Mouse (Mus musculus) cerebellum, adult 8-10 months (tissue): ENCODE measurements around the gene Celf5.
"Not testable (repeated sequence)": the region's sequence is repeated elsewhere in the genome, so short reads cannot be mapped to it uniquely, and the experiment has no call there.

Source experiments
- DNase-seq: peaks from one replicate; pipeline ENCODE4 v3.0.0; 2022

Gene Celf5

DNA sequence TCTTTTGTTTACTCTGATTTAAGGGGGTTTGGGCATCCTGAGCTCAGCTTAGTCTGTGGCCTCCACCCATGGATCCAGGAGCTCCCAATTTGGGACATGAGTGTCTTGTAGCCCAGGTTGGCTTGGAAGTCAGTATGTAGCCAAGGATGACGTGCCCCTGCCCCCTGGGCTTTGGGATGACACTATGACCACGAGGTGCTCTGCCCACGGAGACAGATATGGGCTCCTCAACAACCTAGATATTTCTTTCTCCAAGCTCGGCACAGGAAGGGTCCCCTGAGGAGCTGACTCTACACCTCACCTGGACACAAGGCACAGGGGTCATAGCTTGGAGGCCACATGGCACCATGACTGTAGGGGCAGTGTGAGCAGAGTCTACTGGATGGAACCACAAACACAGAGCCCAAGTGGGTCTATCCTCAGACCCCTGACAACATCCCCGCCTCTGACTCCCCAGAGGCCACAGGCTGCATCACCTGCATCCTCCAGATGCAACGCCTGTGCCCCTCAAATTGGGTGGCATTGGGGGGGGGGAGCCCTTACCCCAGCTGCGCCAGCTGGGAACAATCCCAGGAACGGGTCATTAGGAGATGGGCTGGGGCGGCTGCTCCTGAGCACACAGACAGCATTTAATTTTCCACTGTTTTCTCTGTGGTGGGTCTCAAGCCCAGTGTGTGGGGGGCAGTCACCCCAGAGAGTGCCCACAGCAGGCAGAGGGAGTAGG is 31.7 kb downstream of the Celf5 start:
- no peak for DNase-seq

- peak; percentile 90 for DNase-seq
Observed at GRCm38 (mm10) chr10:81450140-81450539, 32.4 kb downstream of the Celf5 start.

DNA sequence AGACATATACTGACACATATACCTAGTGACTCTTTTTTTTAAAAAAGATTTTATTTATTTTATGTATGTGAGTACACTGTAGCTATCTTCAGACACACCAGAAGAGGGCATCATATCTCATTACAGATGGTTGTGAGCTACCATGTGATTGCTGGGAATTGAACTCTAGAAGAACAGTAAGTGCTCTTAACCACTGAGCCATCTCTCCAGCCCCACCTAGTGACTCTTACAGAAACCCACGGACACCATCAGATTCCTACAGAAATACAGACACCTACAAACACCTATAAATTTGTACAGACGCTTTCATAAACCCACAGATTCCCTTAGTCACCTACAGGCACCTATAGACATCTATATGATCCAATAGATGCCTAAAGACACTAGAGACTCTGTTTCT is 37.0 kb downstream of the Celf5 start:
- DNase-seq = not testable (repeated sequence)

- no peak for DNase-seq
Observed at GRCm38 (mm10) chr10:81441019-81441418, 41.5 kb downstream of the Celf5 start.

DNA sequence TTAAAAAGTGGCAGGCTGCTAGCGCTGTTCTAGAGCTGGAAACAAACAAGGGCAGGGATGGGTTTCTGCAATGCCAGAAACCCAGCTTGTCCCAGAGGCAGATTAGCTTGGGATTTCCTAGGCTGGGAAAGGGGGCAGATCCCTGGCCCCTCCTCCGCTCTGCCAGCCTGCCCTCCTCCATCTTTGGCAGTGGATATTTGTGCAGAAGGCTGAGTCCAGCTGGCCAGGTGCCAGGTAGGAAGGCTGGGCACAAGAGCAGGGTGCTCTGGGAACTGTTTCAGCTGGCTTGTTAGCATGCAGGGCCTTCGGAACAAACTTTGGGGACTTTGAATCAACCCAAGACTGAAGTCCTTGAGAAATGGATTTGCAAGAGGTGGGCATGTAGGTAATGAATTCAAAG is 47.1 kb downstream of the Celf5 start:
- DNase-seq = peak; percentile 80

GRCm38 (mm10) chr10:81434361-81435263 is 47.9 kb downstream of the Celf5 start:
- peak; percentile 48 for DNase-seq

DNA sequence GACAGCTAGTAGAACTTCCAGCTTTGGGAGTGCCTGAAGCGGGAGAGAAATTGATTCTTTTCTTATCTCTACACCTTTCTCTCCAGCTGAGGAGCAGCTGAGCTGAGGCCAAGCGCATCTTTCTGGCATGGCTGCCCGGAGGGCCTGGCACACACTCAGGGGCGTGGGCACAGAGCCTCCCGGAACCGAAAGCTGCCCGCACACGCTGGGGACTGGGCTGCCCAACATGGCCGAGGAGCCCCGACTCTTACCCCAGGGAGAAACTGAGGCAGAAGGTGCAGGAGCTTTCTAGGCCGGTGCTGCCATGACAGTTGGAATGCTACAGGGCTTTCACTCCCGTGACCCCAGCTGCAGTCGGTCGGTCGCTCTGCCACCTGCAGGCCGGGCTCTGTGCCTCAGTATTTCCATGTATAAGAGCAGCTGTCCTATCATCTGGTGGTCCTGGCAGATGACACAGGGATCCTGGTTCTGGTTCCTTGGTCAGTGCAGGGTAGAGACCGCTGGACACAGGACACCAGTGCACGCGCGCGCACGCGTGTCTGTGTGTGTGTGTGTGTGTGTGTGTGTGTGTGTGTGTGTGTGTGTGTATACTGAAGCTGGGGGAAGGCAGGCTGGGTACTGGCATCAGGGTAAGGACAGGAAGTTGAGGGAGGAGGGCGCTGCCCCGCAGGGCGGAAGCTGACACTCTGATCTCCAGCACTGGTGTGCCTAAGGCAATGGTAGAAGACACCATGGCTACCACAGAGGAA is 48.8 kb downstream of the Celf5 start:
- DNase-seq = peak; percentile 57

- peak; percentile 93 for DNase-seq
Observed at GRCm38 (mm10) chr10:81432868-81433262, 49.6 kb downstream of the Celf5 start.

DNA sequence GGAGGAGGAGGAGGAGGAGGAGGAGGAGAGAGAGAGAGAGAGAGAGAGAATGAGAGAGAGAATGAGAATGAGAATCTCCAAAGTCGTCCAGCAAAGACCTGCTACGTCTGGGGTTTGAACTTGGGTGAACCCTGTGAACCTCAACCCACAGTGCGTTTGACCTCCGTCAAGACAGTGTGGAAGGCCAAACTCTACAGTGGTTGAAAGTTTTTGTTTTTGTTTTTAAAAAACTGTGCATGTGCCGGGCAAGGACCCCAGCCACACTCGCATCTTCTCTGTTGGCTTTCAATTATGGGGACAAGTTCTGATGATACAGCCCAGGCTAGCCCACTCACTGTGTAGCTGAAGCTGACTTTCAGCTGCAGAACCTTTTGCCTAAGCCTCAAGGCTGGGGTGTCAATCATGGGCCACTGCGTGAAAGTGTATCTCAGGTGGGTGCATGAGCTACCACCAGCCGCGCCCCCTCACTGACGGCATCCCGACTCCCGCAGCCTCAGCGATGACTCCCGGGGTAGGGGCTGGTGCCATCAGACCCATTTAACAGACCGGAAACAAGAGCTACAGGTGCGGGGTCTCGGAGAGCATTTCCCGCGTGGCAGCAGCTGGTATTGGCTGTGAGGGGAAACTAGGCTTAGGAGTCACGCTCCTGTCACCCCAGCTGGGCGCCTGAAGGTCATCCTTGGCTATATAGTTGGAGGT is 50.2 kb downstream of the Celf5 start:
- DNase-seq = no peak

DNA sequence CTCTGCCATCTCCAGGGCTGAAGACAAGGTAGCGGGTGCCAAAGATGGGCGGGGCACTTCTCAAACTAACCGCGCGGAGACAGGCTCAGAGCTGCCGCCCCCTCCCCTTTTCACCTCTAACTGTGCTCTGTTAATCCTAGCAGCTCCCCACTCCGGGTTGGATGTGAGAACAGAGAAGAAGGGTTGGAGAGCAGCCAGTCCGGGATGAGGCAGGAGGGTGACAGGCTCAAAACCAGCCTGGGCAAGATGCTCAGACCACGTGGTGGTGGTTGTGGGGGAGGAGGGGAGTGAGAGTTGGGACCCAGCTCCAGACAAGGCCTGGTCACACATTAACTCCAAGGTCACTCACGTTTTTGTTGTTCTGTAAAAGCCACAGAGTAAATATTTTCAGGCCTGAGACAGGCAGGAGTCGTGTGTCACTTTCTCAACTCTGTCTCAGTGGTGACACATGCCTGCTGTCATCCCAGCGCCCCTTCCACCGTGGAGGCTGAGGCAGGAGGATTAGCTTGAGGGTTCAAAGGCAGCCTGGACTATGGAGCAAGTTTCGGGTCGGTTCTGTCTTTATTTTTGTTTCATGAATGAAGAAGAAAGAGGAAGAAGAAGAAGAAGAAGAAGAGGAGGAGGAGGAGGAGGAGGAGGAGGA is 50.9 kb downstream of the Celf5 start:
- peak; percentile 68 for DNase-seq

- DNase-seq = peak; percentile 85
Observed at GRCm38 (mm10) chr10:81430831-81431525, 51.5 kb downstream of the Celf5 start.

GRCm38 (mm10) chr10:81430141-81430830 is 52.2 kb downstream of the Celf5 start:
- DNase-seq = peak; percentile 86

GRCm38 (mm10) chr10:81429605-81430061 is 52.9 kb downstream of the Celf5 start:
- DNase-seq = peak; percentile 73

GRCm38 (mm10) chr10:81429092-81429491 is 53.4 kb downstream of the Celf5 start:
- DNase-seq = peak; percentile 44

DNA sequence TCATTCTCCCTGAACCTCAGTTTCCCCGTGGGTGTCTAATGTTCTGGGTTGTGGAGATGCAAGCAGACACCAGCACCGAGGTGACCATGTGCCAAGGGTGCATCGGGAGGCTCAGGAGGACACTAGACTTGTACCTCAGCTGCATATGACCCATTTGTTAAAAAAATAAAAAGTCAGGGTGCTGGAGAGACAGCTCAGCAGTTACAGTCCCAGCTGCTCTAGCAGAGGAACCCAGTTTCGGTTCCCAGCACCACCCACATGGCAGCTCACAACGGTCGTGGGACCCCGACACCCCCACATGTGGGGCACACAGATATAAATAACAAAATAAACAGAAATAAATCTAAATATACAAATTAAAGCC is 54.0 kb downstream of the Celf5 start:
- DNase-seq = no peak

DNA sequence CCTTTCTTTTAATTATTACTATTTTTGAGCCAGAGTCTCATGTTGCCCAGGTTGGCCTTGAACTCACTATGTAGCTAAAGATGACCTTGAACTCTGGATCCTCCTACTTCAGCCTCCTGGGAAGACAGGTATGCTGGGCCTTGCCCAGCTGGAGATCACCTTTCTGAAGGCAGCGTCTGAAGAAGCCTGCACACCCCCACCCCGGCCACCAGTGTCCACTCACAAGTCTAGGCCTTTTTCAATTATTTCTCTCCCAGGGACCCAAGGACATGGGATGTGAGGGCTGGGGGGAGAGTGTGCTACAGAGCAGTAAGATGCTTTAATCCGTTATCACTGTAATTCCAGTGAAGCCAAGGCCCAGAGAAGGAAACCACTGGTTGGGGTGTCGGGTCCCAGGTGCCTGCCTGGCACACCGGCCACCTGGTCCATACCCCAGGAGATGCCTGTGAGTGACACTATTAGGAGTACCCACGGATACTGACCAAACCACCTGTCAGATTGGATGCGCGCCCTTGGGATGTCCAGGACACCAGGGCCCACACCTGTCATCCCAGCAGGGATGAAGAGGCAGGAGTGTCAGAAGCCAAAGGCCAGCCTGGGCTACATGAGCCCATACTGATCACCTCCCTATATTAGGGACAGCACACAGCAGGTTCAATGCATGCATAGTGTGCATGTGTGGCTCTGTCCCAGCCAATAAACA is 54.6 kb downstream of the Celf5 start:
- peak; percentile 70 for DNase-seq

DNA sequence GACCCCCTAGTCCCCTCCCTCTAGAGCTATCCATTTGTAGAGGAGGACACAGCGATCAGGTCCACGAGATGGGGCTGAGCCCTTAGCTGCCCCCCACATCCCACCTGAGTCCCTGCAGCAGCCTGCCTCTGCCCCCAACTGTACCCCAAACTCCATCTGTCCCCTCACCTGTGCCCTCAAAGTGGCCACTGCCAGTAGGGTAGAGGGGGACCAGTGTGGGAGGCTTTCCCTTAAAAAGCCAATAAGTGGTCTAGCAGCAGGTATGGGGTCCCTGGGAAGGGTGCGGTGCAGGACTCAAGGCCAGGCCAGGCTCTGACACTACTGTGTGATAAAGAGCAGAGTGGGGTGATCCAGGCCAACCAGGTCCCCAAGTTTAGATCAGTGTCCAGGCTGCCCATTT is 55.2 kb downstream of the Celf5 start:
- peak; percentile 42 for DNase-seq

GRCm38 (mm10) chr10:81426897-81427296 is 55.6 kb downstream of the Celf5 start:
- peak; percentile 75 for DNase-seq

GRCm38 (mm10) chr10:81426081-81426671 is 56.3 kb downstream of the Celf5 start:
- peak; percentile 56 for DNase-seq
